Mouse (Mus musculus): ENCODE results near the gene Msh3. TPM values are rescaled to one million over a fixed set of nuclear protein-coding genes. Genes with fewer than 3 reads are reported as not detected.

Gene Msh3
- polyA plus RNA-seq, 1 experiment from 2014 or later: 12.8 TPM

GRCm38 (mm10) chr13:92246966-92247365 lies 107.8 kb downstream of the Msh3 start:
- no peak overlapping the region for H3K4me2 ChIP-seq
- no peak overlapping the region for H3K9ac ChIP-seq
- H3K36me3 ChIP-seq: peaks cover 9% of the 10 kb centered on the region; the same call in 1 of the 2 replicates
- no peaks in the 10 kb centered on the region for H3K27me3 ChIP-seq
- H3K9me3 ChIP-seq (replicated peaks): no peaks in the 10 kb centered on the region
- no peak overlapping the region for H3K27ac ChIP-seq
- H3K4me3 ChIP-seq (replicated peaks): no peak overlapping the region
- 0 out of 2 replicates have a peak, but pooled peaks cover under 1% of the 10 kb centered on the region for H3K4me1 ChIP-seq (replicated peaks)
- ATAC-seq (ENCODE audit: low read depth) (no peak), DNase-seq (no peak)
- WGBS (ENCODE audit: insufficient replicate concordance): 71% methylated on average over 5 of the region's 5 CpGs

- DNase-seq: no peak
- no peak overlapping the region for H3K27ac ChIP-seq
- no peak overlapping the region for H3K4me2 ChIP-seq
These were observed 110.1 kb downstream of the Msh3 start for GRCm38 (mm10) chr13:92244731-92245130.

DNA sequence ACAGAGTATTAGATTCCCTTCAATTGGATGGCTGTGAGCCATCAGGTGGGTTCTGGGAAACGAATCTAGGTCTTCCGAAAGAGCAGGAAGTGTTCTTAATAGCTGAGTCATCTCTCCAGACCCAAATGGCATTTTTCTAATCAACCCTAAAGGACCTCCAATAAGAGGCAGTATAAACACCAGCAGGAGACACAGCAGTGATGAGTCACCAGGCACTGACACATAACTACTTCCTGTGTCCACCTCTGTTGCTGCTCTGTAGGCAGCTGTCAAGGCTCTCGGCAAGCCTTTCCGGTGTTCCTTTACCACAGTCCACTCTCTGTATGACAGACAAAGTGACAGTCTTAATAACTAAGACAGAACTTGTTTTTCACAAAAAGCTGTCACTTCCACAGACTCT lies 113.4 kb downstream of the Msh3 start:
- DNase-seq (no peak), ATAC-seq (ENCODE audit: low read depth) (peak; percentile 39; the same call in 1 of the 2 replicates)
- Histone ChIP-seq H3K4me2 (no peak overlapping the region), H3K27me3 (no peaks in the 10 kb centered on the region), H3K36me3 (peaks cover 6% of the 10 kb centered on the region; the same call in 1 of the 2 replicates), H3K4me1 (replicated peaks) (0 out of 2 replicates have a peak, but pooled peaks cover 3% of the 10 kb centered on the region), H3K27ac (no peak overlapping the region; the same call in 1 of the 2 replicates), H3K4me3 (replicated peaks) (no peak overlapping the region), H3K9me3 (replicated peaks) (no peaks in the 10 kb centered on the region), H3K9ac (no peak overlapping the region)
- WGBS (ENCODE audit: insufficient replicate concordance): 37% methylated on average over 4 of the region's 4 CpGs

More at GRCm38 (mm10) chr13:92244731-92245130, 110.1 kb downstream of the Msh3 start:
- ATAC-seq (ENCODE audit: low read depth): no peak
- 62% methylated on average over 2 of the region's 2 CpGs for WGBS (ENCODE audit: insufficient replicate concordance)
- H3K4me1 ChIP-seq (replicated peaks): 0 out of 2 replicates have a peak, but pooled peaks cover 3% of the 10 kb centered on the region
- H3K9ac ChIP-seq: no peak overlapping the region
- H3K9me3 ChIP-seq (replicated peaks): no peaks in the 10 kb centered on the region
- H3K36me3 ChIP-seq: peaks cover 3% of the 10 kb centered on the region; the same call in 1 of the 2 replicates
- H3K4me3 ChIP-seq (replicated peaks): no peak overlapping the region
- no peaks in the 10 kb centered on the region for H3K27me3 ChIP-seq

GRCm38 (mm10) chr13:92237887-92238286 lies 116.9 kb downstream of the Msh3 start:
- Histone ChIP-seq H3K9ac (no peak overlapping the region), H3K4me2 (no peak overlapping the region), H3K36me3 (peaks cover 20% of the 10 kb centered on the region), H3K4me1 (replicated peaks) (0 out of 2 replicates have a peak, but pooled peaks cover 3% of the 10 kb centered on the region), H3K27ac (no peak overlapping the region), H3K9me3 (replicated peaks) (no peaks in the 10 kb centered on the region), H3K27me3 (no peaks in the 10 kb centered on the region), H3K4me3 (replicated peaks) (no peak overlapping the region)
- DNase-seq (no peak), ATAC-seq (ENCODE audit: low read depth) (no peak)
- 69% methylated on average over 3 of the region's 3 CpGs for WGBS (ENCODE audit: insufficient replicate concordance)

- Histone ChIP-seq H3K4me3 (replicated peaks) (no peak overlapping the region), H3K27ac (no peak overlapping the region), H3K9me3 (replicated peaks) (no peaks in the 10 kb centered on the region), H3K36me3 (peaks cover 20% of the 10 kb centered on the region), H3K4me2 (no peak overlapping the region), H3K4me1 (replicated peaks) (0 out of 2 replicates have a peak, but pooled peaks cover 2% of the 10 kb centered on the region), H3K27me3 (no peaks in the 10 kb centered on the region), H3K9ac (no peak overlapping the region)
- DNase-seq (no peak), ATAC-seq (ENCODE audit: low read depth) (no peak)
- WGBS (ENCODE audit: insufficient replicate concordance): 77% methylated on average over 4 of the region's 4 CpGs
These were observed 117.8 kb downstream of the Msh3 start for GRCm38 (mm10) chr13:92237016-92237415.

GRCm38 (mm10) chr13:92232076-92232938 lies 122.5 kb downstream of the Msh3 start:
- Histone ChIP-seq H3K36me3 (peaks cover 14% of the 10 kb centered on the region), H3K9ac (no peak overlapping the region), H3K9me3 (replicated peaks) (no peaks in the 10 kb centered on the region), H3K4me1 (replicated peaks) (no peaks in the 10 kb centered on the region), H3K27ac (no peak overlapping the region), H3K4me3 (replicated peaks) (no peak overlapping the region), H3K27me3 (no peaks in the 10 kb centered on the region), H3K4me2 (no peak overlapping the region)
- DNase-seq: no peak
- WGBS (ENCODE audit: insufficient replicate concordance): 80% methylated on average over 9 of the region's 9 CpGs
- ATAC-seq (ENCODE audit: low read depth): no peak

- no peak for ATAC-seq (ENCODE audit: low read depth)
- H3K36me3 ChIP-seq: no peaks in the 10 kb centered on the region
- no peak overlapping the region for H3K4me2 ChIP-seq
- H3K4me1 ChIP-seq (replicated peaks): no peaks in the 10 kb centered on the region
- H3K9me3 ChIP-seq (replicated peaks): no peaks in the 10 kb centered on the region
- H3K27ac ChIP-seq: no peak overlapping the region
- H3K9ac ChIP-seq: no peak overlapping the region
- H3K27me3 ChIP-seq: no peaks in the 10 kb centered on the region
- no peak for DNase-seq
- H3K4me3 ChIP-seq (replicated peaks): no peak overlapping the region
- 59% methylated on average over 1 of the region's 1 CpGs for WGBS (ENCODE audit: insufficient replicate concordance)
These were observed 126.8 kb downstream of the Msh3 start for GRCm38 (mm10) chr13:92228037-92228436.

GRCm38 (mm10) chr13:92223567-92223966 lies 131.2 kb downstream of the Msh3 start:
- no peak for DNase-seq
- ATAC-seq (ENCODE audit: low read depth): no peak
- WGBS (ENCODE audit: insufficient replicate concordance): 91% methylated on average over 3 of the region's 3 CpGs
- H3K27ac ChIP-seq: no peak overlapping the region
- H3K27me3 ChIP-seq: no peaks in the 10 kb centered on the region
- H3K4me1 ChIP-seq (replicated peaks): no peaks in the 10 kb centered on the region
- H3K9me3 ChIP-seq (replicated peaks): no peaks in the 10 kb centered on the region
- no peak overlapping the region for H3K9ac ChIP-seq
- H3K36me3 ChIP-seq: peaks cover 22% of the 10 kb centered on the region; the same call in 1 of the 2 replicates
- no peak overlapping the region for H3K4me2 ChIP-seq
- H3K4me3 ChIP-seq (replicated peaks): no peak overlapping the region

GRCm38 (mm10) chr13:92222763-92223162 lies 132.0 kb downstream of the Msh3 start:
- no peak for DNase-seq
- Histone ChIP-seq H3K36me3 (peaks cover 22% of the 10 kb centered on the region; the same call in 1 of the 2 replicates), H3K4me1 (replicated peaks) (no peaks in the 10 kb centered on the region), H3K27me3 (no peaks in the 10 kb centered on the region), H3K4me3 (replicated peaks) (no peak overlapping the region), H3K27ac (no peak overlapping the region), H3K4me2 (no peak overlapping the region), H3K9ac (no peak overlapping the region), H3K9me3 (replicated peaks) (no peaks in the 10 kb centered on the region)
- WGBS (ENCODE audit: insufficient replicate concordance): 84% methylated on average over 5 of the region's 5 CpGs
- no peak for ATAC-seq (ENCODE audit: low read depth)

- no peak overlapping the region for H3K4me2 ChIP-seq
- peaks cover 38% of the 10 kb centered on the region for H3K36me3 ChIP-seq
- H3K9me3 ChIP-seq (replicated peaks): no peaks in the 10 kb centered on the region
- H3K9ac ChIP-seq: no peak overlapping the region
- WGBS (ENCODE audit: insufficient replicate concordance): 73% methylated on average over 3 of the region's 3 CpGs
- H3K27me3 ChIP-seq: no peaks in the 10 kb centered on the region
- DNase-seq: no peak
- no peak overlapping the region for H3K4me3 ChIP-seq (replicated peaks)
- H3K4me1 ChIP-seq (replicated peaks): no peaks in the 10 kb centered on the region
- ATAC-seq (ENCODE audit: low read depth): no peak
- no peak overlapping the region for H3K27ac ChIP-seq
These were observed 135.0 kb downstream of the Msh3 start for GRCm38 (mm10) chr13:92219774-92220173.

DNA sequence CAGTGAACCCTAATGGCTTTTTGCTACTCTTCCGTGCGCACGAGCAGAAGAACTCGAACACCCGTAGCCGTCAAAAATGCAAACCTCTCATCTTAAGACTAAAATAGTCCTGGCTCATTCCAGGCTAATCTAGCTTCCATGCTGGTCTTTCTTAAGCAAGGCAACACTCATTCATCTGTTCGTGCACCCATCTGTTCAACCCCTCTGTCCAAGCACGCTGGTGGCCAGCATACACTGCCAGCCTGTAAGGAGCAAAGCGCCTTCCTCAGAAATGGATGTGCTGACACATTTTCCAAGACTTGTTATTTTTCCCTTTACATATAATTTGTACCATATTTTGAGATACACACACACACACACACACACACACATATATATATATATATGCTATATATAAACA lies 137.6 kb downstream of the Msh3 start:
- 93% methylated on average over 9 of the region's 9 CpGs for WGBS (ENCODE audit: insufficient replicate concordance)
- Histone ChIP-seq H3K9ac (no peak overlapping the region), H3K9me3 (replicated peaks) (no peaks in the 10 kb centered on the region), H3K36me3 (peaks cover 45% of the 10 kb centered on the region), H3K4me3 (replicated peaks) (no peak overlapping the region), H3K27me3 (no peaks in the 10 kb centered on the region), H3K27ac (no peak overlapping the region), H3K4me2 (no peak overlapping the region), H3K4me1 (replicated peaks) (no peaks in the 10 kb centered on the region)
- no peak for DNase-seq
- ATAC-seq (ENCODE audit: low read depth): no peak
